Mouse (Mus musculus): ENCODE data around the gene Ctcf. TPM values are rescaled to one million over a fixed set of nuclear protein-coding genes. Genes with fewer than 3 reads are reported as not detected.
A peak's percentile ranks its signal among the peaks of the same experiment; 100 is the strongest.

The Ctcf gene
- polyA plus RNA-seq, 1 experiment: 21.6 TPM

GRCm38 (mm10) chr8:105700966-105701824 lies 64.8 kb downstream of the Ctcf start, which contains the start of the genes Acd and Pard6a:
TSS of gene Acd (minus strand) at chr8:105701102.
TSS of gene Pard6a (plus strand) at chr8:105701148.
- peak; percentile 95 for DNase-seq (ENCODE audit: low spot score)

DNA sequence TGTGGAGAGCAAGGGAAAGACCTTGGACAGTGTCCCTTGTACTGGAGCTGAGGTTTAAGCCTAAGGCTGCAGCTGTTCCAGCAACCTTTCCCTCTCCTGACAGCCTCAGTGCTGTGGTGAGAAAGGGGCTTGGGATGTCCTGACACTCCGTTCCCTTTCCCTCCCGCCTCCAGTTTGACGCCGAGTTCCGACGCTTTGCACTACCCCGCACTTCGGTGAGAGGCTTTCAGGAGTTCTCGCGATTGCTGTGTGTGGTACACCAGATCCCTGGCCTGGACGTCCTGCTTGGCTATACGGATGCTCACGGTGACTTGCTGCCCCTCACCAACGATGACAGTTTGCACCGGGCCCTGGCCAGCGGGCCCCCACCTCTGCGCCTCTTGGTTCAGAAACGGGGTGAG lies 65.6 kb downstream of the Ctcf start:
- DNase-seq (ENCODE audit: low spot score): no peak

- DNase-seq (ENCODE audit: low spot score): no peak
Measured at GRCm38 (mm10) chr8:105702731-105703415, 66.5 kb downstream of the Ctcf start.

DNA sequence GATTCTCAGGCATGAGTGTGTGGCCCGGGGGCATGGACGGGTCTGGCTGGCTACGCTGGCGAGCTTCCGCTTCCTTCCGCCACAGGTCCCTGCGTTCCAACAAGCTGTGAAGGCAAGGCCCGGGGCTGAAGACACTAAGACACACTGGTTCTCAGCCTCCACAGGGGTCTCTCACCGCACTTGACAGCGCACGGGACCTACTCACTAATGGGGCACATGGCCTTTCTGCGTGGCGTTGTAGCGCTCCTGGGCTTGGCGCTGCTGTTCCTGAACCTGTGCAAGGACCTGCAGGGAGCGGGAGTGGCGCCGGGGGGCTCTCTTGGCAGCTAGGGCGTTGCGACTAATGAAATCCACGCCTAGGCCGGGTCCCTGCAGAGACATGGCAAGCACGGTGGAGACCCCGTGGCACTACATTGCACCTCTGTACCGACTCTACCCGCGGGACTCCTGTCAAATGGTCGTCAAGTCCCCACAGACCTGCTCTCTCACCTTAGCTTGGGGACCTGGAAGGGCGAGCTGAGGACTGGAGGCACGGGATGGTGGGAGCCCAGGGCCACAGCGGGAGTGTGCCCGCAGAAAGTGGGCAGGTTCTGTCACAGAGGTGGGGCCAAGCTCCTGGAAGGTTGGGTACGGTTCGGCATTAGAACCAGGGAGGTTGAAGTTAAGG lies 67.9 kb downstream of the Ctcf start:
- DNase-seq (ENCODE audit: low spot score): no peak

GRCm38 (mm10) chr8:105704955-105705354 lies 68.6 kb downstream of the Ctcf start:
- no peak for DNase-seq (ENCODE audit: low spot score)

- no peak for DNase-seq (ENCODE audit: low spot score)
Measured at GRCm38 (mm10) chr8:105706426-105706825, 70.1 kb downstream of the Ctcf start.

DNA sequence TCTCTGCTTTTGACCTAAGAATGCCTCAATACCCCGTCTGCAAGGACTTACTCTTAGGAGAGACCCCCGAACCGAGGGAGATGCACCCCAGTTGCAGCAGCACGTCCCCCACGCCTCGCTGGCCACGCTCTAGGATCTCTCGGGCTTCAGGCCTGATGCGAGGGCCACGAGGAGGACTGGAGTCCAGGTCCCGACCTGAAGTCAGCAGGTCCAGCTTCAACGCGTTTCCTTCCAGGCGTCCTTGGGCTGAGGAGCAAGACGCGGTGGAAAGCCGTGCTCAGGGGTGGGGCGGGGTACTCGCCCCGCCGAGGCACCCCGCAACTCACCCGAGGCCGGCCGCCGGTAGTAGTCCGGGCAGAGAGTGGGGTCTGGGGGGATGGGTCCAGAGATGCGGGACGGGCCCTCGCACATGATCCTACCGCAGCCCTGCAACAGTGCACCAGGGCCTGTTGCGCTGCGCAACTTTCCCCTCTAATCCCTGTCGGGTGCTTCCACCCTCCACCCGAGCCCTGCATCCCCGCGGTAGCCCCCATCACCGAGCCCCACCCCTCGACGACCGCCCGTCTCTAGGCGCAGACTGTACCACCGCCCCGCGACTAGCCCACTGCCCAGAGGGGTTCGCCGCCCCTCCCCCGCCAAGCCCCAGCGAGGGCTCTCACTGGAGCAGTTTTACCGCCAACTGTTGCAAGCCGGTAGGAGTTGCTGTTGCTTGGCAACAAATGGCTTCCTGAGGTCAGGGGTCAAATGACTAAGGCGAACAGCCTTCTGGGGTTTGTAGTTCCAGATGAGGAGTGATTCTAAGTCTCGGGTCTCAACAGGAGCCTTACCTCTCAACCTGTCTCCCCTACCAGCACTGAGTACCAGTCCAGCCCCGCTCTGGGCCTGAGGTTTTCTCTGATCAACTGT lies 71.4 kb downstream of the Ctcf start, which contains the start of the genes 4933405L10Rik and Enkd1:
TSS of gene 4933405L10Rik (plus strand) at position 158 of the 906 bp plus-strand sequence.
TSS of gene Enkd1 (minus strand) at position 713 of the 906 bp plus-strand sequence.
- no peak for DNase-seq (ENCODE audit: low spot score)

- DNase-seq (ENCODE audit: low spot score): no peak
Measured at GRCm38 (mm10) chr8:105708675-105709074, 72.3 kb downstream of the Ctcf start.

GRCm38 (mm10) chr8:105709317-105709716 lies 72.9 kb downstream of the Ctcf start:
- no peak for DNase-seq (ENCODE audit: low spot score)

DNA sequence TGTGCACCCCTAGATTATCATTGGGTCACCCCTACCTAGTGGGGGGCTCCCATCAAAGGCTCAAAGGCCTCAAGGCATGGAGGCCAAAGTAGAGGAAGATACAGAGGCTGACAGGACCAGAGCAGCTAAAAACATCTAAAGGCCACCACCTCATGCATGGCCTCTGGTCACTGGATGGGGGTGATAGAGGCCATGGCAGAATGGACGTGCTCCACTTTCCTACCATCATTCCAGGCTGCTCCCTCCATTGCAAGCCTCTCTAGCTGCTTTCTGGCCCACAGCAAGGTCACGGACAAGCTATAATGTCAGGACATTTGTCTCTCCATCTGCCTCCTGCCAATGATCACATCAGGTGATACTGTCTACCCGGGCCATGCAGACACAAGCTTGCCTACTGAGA lies 75.9 kb downstream of the Ctcf start:
- no peak for DNase-seq (ENCODE audit: low spot score)

DNA sequence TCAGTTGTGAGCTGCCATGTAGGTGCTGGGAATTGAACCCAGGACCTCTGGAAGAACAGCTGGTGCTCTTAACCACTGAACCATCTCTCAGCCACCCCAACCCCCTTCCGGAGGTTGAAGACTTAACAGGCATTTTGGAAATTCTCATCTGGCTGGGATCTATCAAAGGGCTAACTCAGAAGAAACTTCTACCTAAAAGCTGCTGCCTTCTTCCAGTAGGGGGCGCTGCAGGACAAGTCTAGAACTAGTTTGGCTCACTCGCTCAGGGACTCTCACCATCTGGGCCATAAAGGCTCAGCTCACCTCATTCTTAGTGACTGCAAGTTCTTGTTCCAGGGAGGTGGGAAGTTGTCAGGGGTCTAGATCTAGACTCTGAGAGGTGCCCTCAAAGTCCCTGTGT lies 77.8 kb downstream of the Ctcf start:
- peak; percentile 73 for DNase-seq (ENCODE audit: low spot score)

DNA sequence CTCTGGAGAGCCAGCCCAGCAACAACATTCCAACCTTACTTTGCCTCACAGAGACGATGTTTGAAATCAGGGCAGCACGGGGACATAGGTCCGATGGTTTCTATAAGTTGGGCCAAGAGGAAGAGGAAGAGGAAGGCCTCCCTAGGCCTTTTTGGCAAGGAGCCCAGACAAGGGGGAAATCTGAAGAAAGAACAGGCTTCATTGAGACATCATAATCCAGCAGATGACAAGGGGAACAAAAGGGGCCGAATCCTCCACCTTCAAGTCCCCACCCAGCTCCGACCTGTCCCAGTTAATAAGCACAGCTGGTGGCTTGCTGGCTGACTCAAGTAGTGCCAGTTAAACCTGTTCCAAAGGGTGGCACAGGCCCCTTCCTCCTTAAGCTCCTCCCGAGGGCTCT lies 78.7 kb downstream of the Ctcf start:
- no peak for DNase-seq (ENCODE audit: low spot score)

GRCm38 (mm10) chr8:105716302-105716945 lies 80.1 kb downstream of the Ctcf start:
- no peak for DNase-seq (ENCODE audit: low spot score)

DNA sequence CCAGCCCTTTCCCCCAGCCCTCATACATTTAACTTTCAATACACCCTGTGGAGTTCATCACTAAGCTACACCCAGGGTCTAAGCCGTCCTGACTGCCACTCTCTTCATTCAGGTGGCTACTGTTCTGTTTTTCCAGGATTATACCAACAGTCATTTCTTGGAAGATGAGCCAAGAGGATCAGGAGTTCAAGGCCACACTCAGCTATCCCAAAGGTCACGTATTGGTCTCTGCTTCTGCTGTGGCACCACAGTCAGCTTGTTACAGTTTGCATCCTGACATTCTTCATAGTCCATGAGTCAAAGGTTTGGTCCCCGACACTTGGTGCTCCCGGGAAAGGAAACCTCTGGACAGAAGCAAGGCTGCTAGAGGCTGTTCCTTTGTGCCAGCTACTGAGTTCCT lies 83.3 kb downstream of the Ctcf start:
- no peak for DNase-seq (ENCODE audit: low spot score)

GRCm38 (mm10) chr8:105722861-105723260 lies 86.5 kb downstream of the Ctcf start:
- no peak for DNase-seq (ENCODE audit: low spot score)

GRCm38 (mm10) chr8:105725726-105726125 lies 89.4 kb downstream of the Ctcf start:
- no peak for DNase-seq (ENCODE audit: low spot score)

GRCm38 (mm10) chr8:105727397-105728124 lies 91.2 kb downstream of the Ctcf start:
- no peak for DNase-seq (ENCODE audit: low spot score)

GRCm38 (mm10) chr8:105732186-105732585 lies 95.8 kb downstream of the Ctcf start:
- DNase-seq (ENCODE audit: low spot score): no peak
